Comparison of ENCODE assay signal across 21 mouse cellular contexts in the genomic region with DNA sequence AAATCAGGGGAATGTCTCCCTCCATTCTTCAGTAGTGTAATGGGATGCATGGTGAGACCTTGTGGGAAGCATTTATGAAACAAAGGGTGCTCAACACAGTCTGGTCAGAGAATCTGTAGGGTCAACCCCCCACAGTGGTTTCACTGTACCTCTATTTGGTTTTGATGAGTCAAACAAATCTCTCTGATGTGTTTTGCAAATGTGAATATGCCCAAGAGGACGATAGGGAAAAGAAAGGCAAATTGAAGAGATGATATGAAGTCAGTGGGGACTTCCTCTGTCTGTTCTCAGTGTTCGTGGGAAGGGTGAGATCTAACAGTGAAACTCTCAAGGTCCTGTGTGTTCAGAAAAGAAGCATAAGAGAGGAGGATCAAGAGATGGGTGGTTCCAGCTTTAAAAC.
DNase-seq lines count a peak whose midpoint lies in the region; ATAC-seq and TF ChIP-seq lines count a peak whose summit lies in the region.
"Had no signal": no experiment of that assay in that cellular context is flagged by ENCODE, and none has a peak within 500 bp of the region (broad histone marks: within the 10 kb centered on the region; RNA-seq: fewer than 3 reads in every experiment).

No protein-coding gene starts in this region.

- H3K36me3 ChIP-seq in hindbrain, embryonic 13.5 days, result no peaks in the 10 kb centered on the region
- H3K36me3 ChIP-seq in hindbrain, embryonic 12.5 days, result no peaks in the 10 kb centered on the region
- peaks cover 0 to 3% of the 10 kb centered on the region in 2 experiments for H3K36me3 ChIP-seq in CH12.LX (replicated peaks in 1 of 2; ENCODE audit: control insufficient read depth in 1 of 2, insufficient read depth in 1 of 2, low read length in 1 of 2)
- H3K36me3 ChIP-seq: embryonic facial prominence, embryonic 10.5 days; embryonic facial prominence, embryonic 12.5 days; forebrain, embryonic 15.5 days; G1E had no signal

- H3K4me3 ChIP-seq in hindbrain, embryonic 13.5 days, result no peak overlapping the region
- no peak overlapping the region for H3K4me3 ChIP-seq in hindbrain, embryonic 12.5 days
- no peak overlapping the region for H3K4me3 ChIP-seq in CH12.LX (replicated peaks in 1 of 3; ENCODE audit: low read depth in 2 of 3, low read length in 2 of 3, poor library complexity in 1 of 3)
- H3K4me3 ChIP-seq: embryonic facial prominence, embryonic 10.5 days; embryonic facial prominence, embryonic 12.5 days; forebrain, embryonic 13.5 days; forebrain, embryonic 15.5 days had no signal

- peak; percentile 70 for DNase-seq in CH12.LX (ENCODE audit: extremely low read depth)
- peak; percentile 27 for DNase-seq in brain, adult 2 months (ENCODE audit: low read depth, low spot score)
- no peak for DNase-seq in kidney, postnatal 4 days
- DNase-seq: adrenal gland, adult 8-10 months; adrenal gland, postnatal 14 days; adrenal gland, postnatal 36 days; cerebellum, adult 11 months; cerebellum, adult 18-20 months; cerebellum, adult 8-10 months; cerebellum, adult 9-11 months; cerebellum, postnatal 36 days had no signal

- peak; percentile 89 for TF ChIP-seq EP300 in CH12.LX (IDR thresholded peaks at IDR 0.05; ENCODE audit: low read length)

- peak overlapping the region; percentile 30; the same call in 1 of the 2 replicates for H3K27ac ChIP-seq in hindbrain, embryonic 13.5 days
- H3K27ac ChIP-seq in hindbrain, embryonic 12.5 days, result no peak overlapping the region
- peak overlapping the region; percentile 86 for H3K27ac ChIP-seq in CH12.LX (ENCODE audit: insufficient read depth, low read depth)
- H3K27ac ChIP-seq: embryonic facial prominence, embryonic 10.5 days; embryonic facial prominence, embryonic 12.5 days; forebrain, embryonic 13.5 days; forebrain, embryonic 15.5 days had no signal

- H3K79me2 ChIP-seq in CH12.LX (replicated peaks; ENCODE audit: control insufficient read depth, extremely low read depth, insufficient read depth, poor library complexity, severe bottlenecking), result no peaks in the 10 kb centered on the region

- dilution Hi-C loops in CH12.LX (cut with MboI; ENCODE audit: extremely low pct_ligation_motif_present, extremely low pct_unique_long_range_greater_than_20kb, low sequenced_read_pairs), result no loop called here

- no peak overlapping the region for H3K9ac ChIP-seq in hindbrain, embryonic 13.5 days
- no peak overlapping the region for H3K9ac ChIP-seq in hindbrain, embryonic 12.5 days
- H3K9ac ChIP-seq in CH12.LX (ENCODE audit: insufficient read depth, low read depth), result peak overlapping the region; percentile 26; the same call in 1 of the 2 replicates
- H3K9ac ChIP-seq: embryonic facial prominence, embryonic 12.5 days; forebrain, embryonic 13.5 days; forebrain, embryonic 15.5 days; forebrain, postnatal 0 days had no signal

- TF ChIP-seq RAD21 in CH12.LX (IDR thresholded peaks at IDR 0.05; ENCODE audit: low read depth, low read length), result no peak; the same call in 1 of the 2 replicates

- H3K9me3 ChIP-seq in hindbrain, embryonic 13.5 days, result no peaks in the 10 kb centered on the region
- H3K9me3 ChIP-seq in hindbrain, embryonic 12.5 days (replicated peaks), result no peaks in the 10 kb centered on the region
- H3K9me3 ChIP-seq in CH12.LX (replicated peaks; ENCODE audit: low read length), result peaks cover 2% of the 10 kb centered on the region
- H3K9me3 ChIP-seq: embryonic facial prominence, embryonic 10.5 days; embryonic facial prominence, embryonic 12.5 days; forebrain, embryonic 13.5 days; forebrain, embryonic 15.5 days; G1E had no signal

- ATAC-seq in hindbrain, embryonic 13.5 days (ENCODE audit: low FRiP score), result no peak
- no peak for ATAC-seq in hindbrain, embryonic 12.5 days (ENCODE audit: low FRiP score)
- ATAC-seq: activated CD4-positive, CD25-positive, alpha-beta regulatory T cell, adult 4 months; forebrain, embryonic 15.5 days; forebrain, postnatal 0 days; Patski had no signal

- in situ Hi-C loops in CH12.LX (cut with MboI; ENCODE audit: low pct_ligation_motif_present, low pct_unique_long_range_greater_than_20kb, low sequenced_read_pairs), result loop anchor here (25.0 kb wide), 1 partner anchor 484 kb away; a partner anchor contains a TSS

- peaks cover 4% of the 10 kb centered on the region; the same call in 1 of the 2 replicates for H3K4me1 ChIP-seq in hindbrain, embryonic 13.5 days (replicated peaks)
- H3K4me1 ChIP-seq in hindbrain, embryonic 12.5 days, result 0 out of 2 replicates have a peak, but pooled peaks cover 2% of the 10 kb centered on the region
- peaks cover 26 to 76% of the 10 kb centered on the region in 2 experiments for H3K4me1 ChIP-seq in CH12.LX (ENCODE audit: control insufficient read depth in 1 of 2, insufficient read depth in 2 of 2)
- H3K4me1 ChIP-seq: embryonic facial prominence, embryonic 12.5 days had no signal

- TF ChIP-seq CTCF in CH12.LX (conservative IDR thresholded peaks at IDR 0.05 in 1 of 2, IDR thresholded peaks at IDR 0.05 in 1 of 2; ENCODE audit: low read depth in 2 of 2, low read length in 2 of 2), result no peak

- TF ChIP-seq POLR2A in CH12.LX (IDR thresholded peaks at IDR 0.05; ENCODE audit: low read depth, low read length), result no peak

- no peak overlapping the region for H3K4me2 ChIP-seq in hindbrain, embryonic 13.5 days
- H3K4me2 ChIP-seq in hindbrain, embryonic 12.5 days (replicated peaks), result no peak overlapping the region
- H3K4me2 ChIP-seq in CH12.LX (ENCODE audit: insufficient read depth, low read depth, poor library complexity, severe bottlenecking), result peak overlapping the region; percentile 83
- H3K4me2 ChIP-seq: embryonic facial prominence, embryonic 12.5 days; forebrain, embryonic 13.5 days; forebrain, embryonic 15.5 days had no signal

- WGBS in hindbrain, embryonic 13.5 days, result 66% methylated on average over 2 of the region's 2 CpGs
- 56% methylated on average over 2 of the region's 2 CpGs for WGBS in hindbrain, embryonic 12.5 days

- H3K27me3 ChIP-seq in hindbrain, embryonic 13.5 days, result no peaks in the 10 kb centered on the region
- H3K27me3 ChIP-seq in hindbrain, embryonic 12.5 days, result no peaks in the 10 kb centered on the region
- no peaks in the 10 kb centered on the region for H3K27me3 ChIP-seq in CH12.LX (replicated peaks)
- H3K27me3 ChIP-seq: embryonic facial prominence, embryonic 12.5 days; forebrain, embryonic 13.5 days; forebrain, embryonic 15.5 days; Patski had no signal

TF ChIP-seq in CH12.LX, 34 proteins besides CTCF, POLR2A, EP300 and RAD21:
- TF ChIP-seq USF2 (conservative IDR thresholded peaks at IDR 0.05; ENCODE audit: low read depth, low read length), result no peak
- TF ChIP-seq CHD2 (IDR thresholded peaks at IDR 0.05; ENCODE audit: low read length), result peak; percentile 62
- no peak for TF ChIP-seq POLR2AphosphoS2 (IDR thresholded peaks at IDR 0.05; ENCODE audit: low read depth, low read length)
- peak; percentile 82 for TF ChIP-seq BHLHE40 (IDR thresholded peaks at IDR 0.05; ENCODE audit: low read depth, low read length)
- TF ChIP-seq USF1 (IDR thresholded peaks at IDR 0.05; ENCODE audit: low read depth, low read length), result no peak
- peak; percentile 54; the same call in 1 of the 2 replicates for TF ChIP-seq TCF12 (IDR thresholded peaks at IDR 0.05; ENCODE audit: low read depth, low read length)
- TF ChIP-seq MAFK (IDR thresholded peaks at IDR 0.05; ENCODE audit: insufficient replicate concordance, low read length), result peak; percentile 90
- TF ChIP-seq HCFC1 (IDR thresholded peaks at IDR 0.05; ENCODE audit: low read depth, low read length), result no peak
- peak; percentile 64; the same call in 1 of the 2 replicates for TF ChIP-seq JUND (conservative IDR thresholded peaks at IDR 0.05; ENCODE audit: low read depth, low read length)
- peak; percentile 91 for TF ChIP-seq MEF2A (IDR thresholded peaks at IDR 0.05; ENCODE audit: borderline replicate concordance, low read depth, low read length)
- TF ChIP-seq JUN (IDR thresholded peaks at IDR 0.05; ENCODE audit: insufficient read depth, low read depth, low read length), result peak; percentile 72; the same call in 1 of the 2 replicates
- TF ChIP-seq IRF4 (IDR thresholded peaks at IDR 0.05; ENCODE audit: low read depth, low read length), result peak; percentile 90
- TF ChIP-seq ETS1 (conservative IDR thresholded peaks at IDR 0.05; ENCODE audit: low read depth, low read length), result peak; percentile 82

Comparison
In these comparisons a context has a peak if more than half of its experiments do, and no peak if none do; other contexts are left out.
1. DNase-seq: peak in CH12.LX (single experiment) and brain, adult 2 months (single experiment); none in kidney, postnatal 4 days (0 of 2).